In the genomic region with DNA sequence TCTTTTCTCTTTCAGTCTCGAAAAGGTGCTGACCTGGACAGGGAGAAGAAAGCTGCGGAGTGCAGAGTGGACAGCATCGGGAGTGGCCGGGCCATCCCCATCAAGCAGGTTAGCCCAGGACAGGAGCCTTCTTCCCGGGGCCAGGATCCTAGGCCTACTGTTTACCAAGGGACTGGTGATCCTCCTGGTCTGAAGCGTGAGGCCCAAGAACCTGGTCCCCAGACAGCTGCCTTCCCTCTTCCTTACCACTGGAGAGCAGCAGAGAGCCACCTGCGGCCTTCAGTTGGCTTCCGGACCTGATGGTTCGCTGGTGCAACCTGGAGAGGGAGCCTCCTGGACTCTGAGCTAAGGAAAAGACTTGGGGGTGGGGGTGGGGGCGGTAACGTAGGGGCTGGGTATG, we compare ENCODE assay signal across 9 mouse cellular contexts. TPM values are rescaled to one million over a fixed set of nuclear protein-coding genes. Genes with fewer than 3 reads are reported as not detected.
DNase-seq lines count a peak whose midpoint lies in the region; ATAC-seq and TF ChIP-seq lines count a peak whose summit lies in the region.
"Had no signal": no experiment of that assay in that cellular context is flagged by ENCODE, and none has a peak within 500 bp of the region (broad histone marks: within the 10 kb centered on the region; RNA-seq: fewer than 3 reads in every experiment).

No protein-coding gene starts in this region.

- no peaks in the 10 kb centered on the region for H3K27me3 ChIP-seq in forebrain, postnatal 0 days (ENCODE audit: insufficient read depth, low read length)
- H3K27me3 ChIP-seq in hindbrain, embryonic 15.5 days = no peaks in the 10 kb centered on the region

- intact Hi-C loops in left cerebral cortex, adult 2 months (cut with DNase I) = loop anchor here (2.0 to 10.0 kb wide), 4 partner anchors 47 to 219 kb away; partner anchors contain the start of gene Chpf2
- intact Hi-C loops in left cerebral cortex, postnatal 4 days (cut with DNase I) = loop anchor here (10.0 kb wide), 1 partner anchor 111 kb away; no protein-coding TSS in a partner anchor

- H3K27ac ChIP-seq in left cerebral cortex, adult 2 months = no peak overlapping the region
- H3K27ac ChIP-seq in forebrain, postnatal 0 days (ENCODE audit: low read depth, low read length) = no peak overlapping the region
- H3K27ac ChIP-seq in hindbrain, embryonic 15.5 days (replicated peaks) = no peak overlapping the region; the same call in 1 of the 2 replicates

- DNase-seq in left cerebral cortex, adult 2 months (ENCODE audit: extremely low spot score in 1 of 2, low spot score in 2 of 2) = peak; percentile 67 to 73
- DNase-seq in left cerebral cortex, adult 11 months (ENCODE audit: low spot score) = no peak
- peak; percentile 68 for DNase-seq in cerebellum, adult 11 months
- DNase-seq in forebrain, postnatal 0 days = peak; percentile 83
- peak; percentile 71 for DNase-seq in left cerebral cortex, postnatal 4 days
- peak; percentile 84 for DNase-seq in mesoderm, embryonic 11.5 days (ENCODE audit: low read depth, low spot score)
- peak; percentile 51 to 53 for DNase-seq in right cerebral cortex, postnatal 36 days (ENCODE audit: low spot score in 2 of 2)

- WGBS in forebrain, postnatal 0 days = 20% methylated on average over 11 of the region's 11 CpGs
- 19% methylated on average over 11 of the region's 11 CpGs for WGBS in hindbrain, embryonic 15.5 days

- peak; percentile 59 for ATAC-seq in forebrain, postnatal 0 days
- peak; percentile 17; the same call in 1 of the 2 replicates for ATAC-seq in hindbrain, embryonic 15.5 days (ENCODE audit: low FRiP score, low read depth)

- no peak overlapping the region for H3K9ac ChIP-seq in forebrain, postnatal 0 days
- H3K9ac ChIP-seq in hindbrain, embryonic 15.5 days = no peak overlapping the region

- H3K4me2 ChIP-seq in forebrain, postnatal 0 days (ENCODE audit: low read depth) = no peak overlapping the region
- no peak overlapping the region for H3K4me2 ChIP-seq in hindbrain, embryonic 15.5 days

- peaks cover 7% of the 10 kb centered on the region; the same call in 1 of the 2 replicates for H3K4me1 ChIP-seq in forebrain, postnatal 0 days (ENCODE audit: insufficient read depth)
- peaks cover 43% of the 10 kb centered on the region for H3K4me1 ChIP-seq in hindbrain, embryonic 15.5 days (replicated peaks)

- peak; percentile 73 for TF ChIP-seq CTCF in left cerebral cortex, adult 2 months (IDR thresholded peaks at IDR 0.05)
- peak; percentile 90 for TF ChIP-seq CTCF in forebrain, postnatal 0 days (IDR thresholded peaks at IDR 0.05; ENCODE audit: low read depth)

- H3K36me3 ChIP-seq in forebrain, postnatal 0 days (ENCODE audit: insufficient read depth) = peaks cover 61% of the 10 kb centered on the region
- H3K36me3 ChIP-seq in hindbrain, embryonic 15.5 days = peaks cover 33% of the 10 kb centered on the region

- no peaks in the 10 kb centered on the region for H3K9me3 ChIP-seq in forebrain, postnatal 0 days (ENCODE audit: low read length)
- no peaks in the 10 kb centered on the region for H3K9me3 ChIP-seq in hindbrain, embryonic 15.5 days

- no peak overlapping the region for H3K4me3 ChIP-seq in left cerebral cortex, adult 2 months
- no peak overlapping the region for H3K4me3 ChIP-seq in forebrain, postnatal 0 days (ENCODE audit: low read depth, low read length)
- no peak overlapping the region for H3K4me3 ChIP-seq in hindbrain, embryonic 15.5 days

RNA-seq across cellular contexts. Expression of gene Agap3, which starts 31.3 kb away (rescaled TPM):
- total RNA-seq in left cerebral cortex, adult 2 months (2021) = 100 to 1,000 TPM; 527 to 560 TPM
- total RNA-seq in forebrain, postnatal 0 days (2014; rRNA removed) = 270 and 296 TPM in 2 replicates
- polyA plus RNA-seq in forebrain, postnatal 0 days (2015; fragmentation: Nextera tagmentation; extraction: Ambion mirVana) = 136 and 140 TPM in 2 replicates
- 112 and 124 TPM in 2 replicates for polyA plus RNA-seq in hindbrain, embryonic 15.5 days (2015; fragmentation: Nextera tagmentation; extraction: Ambion mirVana)
- total RNA-seq in left cerebral cortex, postnatal 4 days (2021) = 100 to 1,000 TPM; 472 to 479 TPM

RNA-seq across cellular contexts. Expression of gene Tmub1, which starts 35.7 kb away (rescaled TPM):
- 10 to 100 TPM; 26.1 to 28.7 TPM for total RNA-seq in left cerebral cortex, adult 2 months (2021)
- total RNA-seq in forebrain, postnatal 0 days (2014; rRNA removed) = 34.3 and 47.2 TPM in 2 replicates
- polyA plus RNA-seq in forebrain, postnatal 0 days (2015; fragmentation: Nextera tagmentation; extraction: Ambion mirVana) = 54.8 and 56.7 TPM in 2 replicates
- polyA plus RNA-seq in hindbrain, embryonic 15.5 days (2015; fragmentation: Nextera tagmentation; extraction: Ambion mirVana) = 55.1 and 64.2 TPM in 2 replicates
- total RNA-seq in left cerebral cortex, postnatal 4 days (2021) = 10 to 100 TPM; 30.1 to 31.1 TPM

RNA-seq across cellular contexts. Expression of gene Fastk, which starts 38.2 kb away (rescaled TPM):
- total RNA-seq in left cerebral cortex, adult 2 months (2021) = 100 to 1,000 TPM; 128 to 134 TPM
- total RNA-seq in forebrain, postnatal 0 days (2014; rRNA removed) = 87.0 and 132 TPM in 2 replicates
- 88.7 and 91.9 TPM in 2 replicates for polyA plus RNA-seq in forebrain, postnatal 0 days (2015; fragmentation: Nextera tagmentation; extraction: Ambion mirVana)
- polyA plus RNA-seq in hindbrain, embryonic 15.5 days (2015; fragmentation: Nextera tagmentation; extraction: Ambion mirVana) = 96.8 and 113 TPM in 2 replicates
- 10 to 100 TPM; 82.6 to 83.4 TPM for total RNA-seq in left cerebral cortex, postnatal 4 days (2021)

RNA-seq across cellular contexts. Expression of gene Gbx1, which starts 43.7 kb away (rescaled TPM):
- under 1 TPM; 0.09 to 0.56 TPM for total RNA-seq in left cerebral cortex, adult 2 months (2021)
- 2.3 and 4.8 TPM in 2 replicates for total RNA-seq in forebrain, postnatal 0 days (2014; rRNA removed)
- 0.91 and 1.3 TPM in 2 replicates for polyA plus RNA-seq in forebrain, postnatal 0 days (2015; fragmentation: Nextera tagmentation; extraction: Ambion mirVana)
- polyA plus RNA-seq in hindbrain, embryonic 15.5 days (2015; fragmentation: Nextera tagmentation; extraction: Ambion mirVana) = 6.8 and 8.8 TPM in 2 replicates
- total RNA-seq in left cerebral cortex, postnatal 4 days (2021) = 1 to 10 TPM in 1 of 2 experiments, not detected in 1; 1.2 TPM
- total RNA-seq: layer of hippocampus, postnatal 36 days had no signal

RNA-seq across cellular contexts. Expression of gene Asb10, which starts 57.5 kb away (rescaled TPM):
- not detected for total RNA-seq in left cerebral cortex, adult 2 months (2021)
- 0.43 TPM in 1 of 2 replicates, not detected in the other for total RNA-seq in forebrain, postnatal 0 days (2014; rRNA removed)
- polyA plus RNA-seq in forebrain, postnatal 0 days (2015; fragmentation: Nextera tagmentation; extraction: Ambion mirVana) = 0.21 and 0.22 TPM in 2 replicates
- 0.14 and 0.26 TPM in 2 replicates for polyA plus RNA-seq in hindbrain, embryonic 15.5 days (2015; fragmentation: Nextera tagmentation; extraction: Ambion mirVana)
- total RNA-seq in left cerebral cortex, postnatal 4 days (2021) = under 1 TPM in 1 of 2 experiments, not detected in 1; 0.60 TPM
